Mouse (Mus musculus): Measurements from ENCODE around the gene Vmn1r235. TPM values are rescaled to one million over a fixed set of nuclear protein-coding genes. Genes with fewer than 3 reads are reported as not detected.

The Vmn1r235 gene
- polyA plus RNA-seq (2014; fragmentation: Illumina TruSeq; extraction: RNeasy Lipid Tissue Mini Kit (QIAGEN cat#74804); ENCODE audit: low read depth, low replicate concordance), result not detected

DNA sequence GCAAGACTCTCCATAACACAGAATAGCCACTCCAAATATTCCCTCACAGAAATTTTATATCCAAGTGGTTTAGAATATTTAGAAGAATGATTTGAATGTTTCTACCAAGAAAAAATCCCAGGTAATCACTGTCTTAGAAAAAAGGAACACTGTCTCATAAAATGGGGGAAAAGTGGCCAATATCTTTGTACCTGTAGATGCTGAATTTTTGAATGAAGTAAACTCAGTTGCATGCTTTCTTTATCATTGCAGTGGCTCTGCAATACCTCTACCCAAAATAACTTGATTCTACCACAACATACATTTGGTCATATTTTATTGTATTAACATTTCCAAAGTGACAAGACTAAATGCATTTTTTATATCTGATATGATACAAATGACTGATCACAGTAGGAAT, at the start of gene Vmn1r235:
Gene Vmn1r235, plus strand, starts transcription at position 301 of the 400 bp plus-strand sequence.

DNA sequence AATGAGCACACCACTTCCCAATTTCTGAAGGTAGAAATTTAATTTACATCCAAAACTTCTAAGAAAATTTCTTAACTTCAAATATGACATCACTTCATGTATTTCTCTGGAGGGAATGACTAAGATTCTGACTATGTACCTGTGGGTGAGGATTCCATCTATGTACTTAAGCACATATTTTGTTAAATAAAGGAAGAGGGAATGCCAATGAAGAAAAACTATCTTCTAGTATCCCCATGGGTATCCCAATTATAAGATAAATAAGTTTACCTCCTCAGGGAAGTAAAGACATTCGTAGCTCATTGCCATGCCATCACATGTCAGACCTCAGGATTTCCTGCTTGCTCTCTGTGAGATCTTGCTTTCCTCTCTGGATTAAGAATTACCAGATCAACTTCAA, 30.4 kb upstream of the Vmn1r235 start, which contains the start of gene Vmn1r234:
Gene Vmn1r234, plus strand, starts transcription at position 301 of the 400 bp plus-strand sequence.

DNA sequence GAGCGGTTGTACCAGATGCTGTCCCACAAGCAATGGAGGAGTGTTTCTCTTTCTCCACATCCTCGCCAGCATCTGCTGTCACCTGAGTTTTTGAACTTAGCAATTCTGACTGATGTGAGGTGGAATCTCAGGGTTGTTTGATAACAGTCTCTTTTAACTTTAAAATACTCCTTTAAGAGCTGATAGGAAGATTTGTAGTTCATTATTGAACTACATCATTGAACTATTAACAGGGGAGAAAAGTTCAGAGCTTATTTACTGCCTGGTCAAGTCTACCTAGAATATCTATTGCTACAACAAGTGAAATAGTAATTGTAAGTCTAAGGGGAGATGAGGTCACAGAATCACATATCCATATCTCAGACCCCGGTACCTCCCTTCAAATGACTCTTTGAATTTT, 26.4 kb downstream of the Vmn1r235 start, which contains the start of gene Vmn1r236:
Gene Vmn1r236, plus strand, starts transcription at position 301 of the 400 bp plus-strand sequence.

DNA sequence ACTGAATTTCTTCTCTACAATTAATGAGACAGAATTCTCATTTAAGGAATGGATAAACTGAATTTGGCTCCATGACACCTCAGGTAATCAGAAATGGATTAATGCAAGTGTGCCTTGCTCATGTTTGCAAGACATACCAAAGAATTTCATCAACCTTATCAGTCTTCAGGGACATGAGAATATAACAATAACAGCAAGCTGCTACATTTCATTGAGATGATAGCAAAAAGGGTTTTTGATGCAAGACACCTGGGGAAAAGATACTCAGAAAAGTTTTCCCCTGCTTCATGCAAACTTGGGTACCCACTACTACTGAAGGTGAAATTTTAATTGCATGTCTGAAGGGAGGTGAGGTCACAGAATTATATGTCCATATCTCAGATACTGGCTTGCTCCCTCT, 55.4 kb downstream of the Vmn1r235 start, which contains the start of gene Vmn1r237:
Gene Vmn1r237, plus strand, starts transcription at position 301 of the 400 bp plus-strand sequence.

Other genes with a start within 250 kb of the Vmn1r235 start
- 36.9 TPM for gene Zfp160, start 247.5 kb upstream of the Vmn1r235 start, polyA plus RNA-seq (2014; fragmentation: Illumina TruSeq; extraction: RNeasy Lipid Tissue Mini Kit (QIAGEN cat#74804); ENCODE audit: low read depth, low replicate concordance)
- gene Vmn1r234, start 30.3 kb upstream of the Vmn1r235 start, polyA plus RNA-seq (2014; fragmentation: Illumina TruSeq; extraction: RNeasy Lipid Tissue Mini Kit (QIAGEN cat#74804); ENCODE audit: low read depth, low replicate concordance), result not detected
- gene Vmn1r236, start 26.5 kb downstream of the Vmn1r235 start, polyA plus RNA-seq (2014; fragmentation: Illumina TruSeq; extraction: RNeasy Lipid Tissue Mini Kit (QIAGEN cat#74804); ENCODE audit: low read depth, low replicate concordance), result not detected
- gene Vmn1r237, start 55.5 kb downstream of the Vmn1r235 start, polyA plus RNA-seq (2014; fragmentation: Illumina TruSeq; extraction: RNeasy Lipid Tissue Mini Kit (QIAGEN cat#74804); ENCODE audit: low read depth, low replicate concordance), result not detected
- 16.8 TPM for gene Zfp677, start 127.3 kb downstream of the Vmn1r235 start, polyA plus RNA-seq (2014; fragmentation: Illumina TruSeq; extraction: RNeasy Lipid Tissue Mini Kit (QIAGEN cat#74804); ENCODE audit: low read depth, low replicate concordance)
- gene Zfp54, start 166.8 kb downstream of the Vmn1r235 start, polyA plus RNA-seq (2014; fragmentation: Illumina TruSeq; extraction: RNeasy Lipid Tissue Mini Kit (QIAGEN cat#74804); ENCODE audit: low read depth, low replicate concordance), result 21.1 TPM
- gene Zfp51, start 194.0 kb downstream of the Vmn1r235 start, polyA plus RNA-seq (2014; fragmentation: Illumina TruSeq; extraction: RNeasy Lipid Tissue Mini Kit (QIAGEN cat#74804); ENCODE audit: low read depth, low replicate concordance), result 38.9 TPM
- 20.0 TPM for gene Zfp53, start 232.6 kb downstream of the Vmn1r235 start, polyA plus RNA-seq (2014; fragmentation: Illumina TruSeq; extraction: RNeasy Lipid Tissue Mini Kit (QIAGEN cat#74804); ENCODE audit: low read depth, low replicate concordance)